Mouse (Mus musculus): ENCODE results near the gene Fbxw4.

Gene Fbxw4

GRCm38 (mm10) chr19:45610823-45611222 is 49.3 kb downstream of the Fbxw4 start:
- DNase-seq = peak; percentile 61

- no peak for DNase-seq
Observed at GRCm38 (mm10) chr19:45608648-45609339, 51.3 kb downstream of the Fbxw4 start.

DNA sequence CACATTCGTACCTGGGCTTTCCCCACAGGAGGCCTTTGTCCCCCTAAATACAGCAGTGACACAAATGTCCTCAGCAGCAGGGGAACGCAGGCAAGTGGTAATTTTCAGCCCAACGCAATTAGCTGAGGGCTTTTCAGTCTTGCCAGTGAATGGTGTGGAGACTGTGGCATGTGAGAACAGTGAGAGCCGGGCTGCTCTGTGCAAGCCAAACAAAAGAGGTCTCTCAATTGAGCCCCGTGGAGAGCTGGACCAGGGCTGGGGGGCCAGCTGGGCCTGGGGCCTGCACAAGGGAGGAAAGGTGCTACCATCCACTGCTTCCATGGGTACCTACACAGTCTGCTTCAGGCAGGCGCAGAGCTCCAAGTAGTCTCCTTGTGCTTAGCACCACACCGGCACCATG is 52.6 kb downstream of the Fbxw4 start:
- no peak for DNase-seq

DNA sequence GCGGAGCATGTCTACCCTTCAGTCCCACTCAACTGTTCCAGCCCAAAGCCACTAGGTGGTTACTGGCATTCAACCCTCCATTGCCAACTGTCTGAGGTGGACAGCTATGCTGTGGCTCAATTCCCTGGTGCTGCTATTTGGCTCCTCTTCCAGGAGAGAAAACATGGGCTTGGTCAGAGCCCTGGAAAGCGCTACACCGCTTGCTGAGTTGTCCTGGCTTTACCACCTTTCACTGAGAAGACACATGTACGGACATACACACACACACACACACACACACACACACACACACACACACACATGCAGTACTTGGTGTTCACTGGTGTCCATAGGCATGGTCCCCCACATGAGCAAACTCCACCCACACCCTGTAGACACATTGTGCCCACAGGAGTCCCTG is 53.4 kb downstream of the Fbxw4 start:
- DNase-seq = peak; percentile 74

DNA sequence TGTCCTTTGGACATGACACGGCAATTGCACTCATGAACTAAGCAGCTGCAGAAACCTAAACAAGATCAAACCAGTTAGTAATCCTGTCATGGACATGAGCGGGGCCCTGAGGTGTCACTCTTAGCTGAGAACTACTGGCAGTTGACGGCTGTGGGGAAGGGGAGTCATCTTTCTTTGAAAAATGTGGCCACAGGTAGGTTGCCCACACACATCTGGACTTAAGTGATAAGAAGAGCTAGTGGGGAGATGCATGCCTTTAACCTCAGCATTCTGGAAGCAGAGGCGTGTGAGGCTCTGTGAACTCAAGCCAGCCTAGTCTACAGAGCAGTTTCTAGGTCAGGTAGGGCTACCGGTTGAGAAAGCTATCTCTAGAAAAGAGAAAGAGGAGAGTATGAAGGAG is 57.5 kb downstream of the Fbxw4 start:
- DNase-seq = no peak

- no peak for DNase-seq
Observed at GRCm38 (mm10) chr19:45597106-45597505, 63.0 kb downstream of the Fbxw4 start.

- no peak for DNase-seq
Observed at GRCm38 (mm10) chr19:45596434-45596833, 63.7 kb downstream of the Fbxw4 start.

- DNase-seq = no peak
Observed at GRCm38 (mm10) chr19:45596019-45596418, 64.1 kb downstream of the Fbxw4 start.

- no peak for DNase-seq
Observed at GRCm38 (mm10) chr19:45595481-45595880, 64.6 kb downstream of the Fbxw4 start.

DNA sequence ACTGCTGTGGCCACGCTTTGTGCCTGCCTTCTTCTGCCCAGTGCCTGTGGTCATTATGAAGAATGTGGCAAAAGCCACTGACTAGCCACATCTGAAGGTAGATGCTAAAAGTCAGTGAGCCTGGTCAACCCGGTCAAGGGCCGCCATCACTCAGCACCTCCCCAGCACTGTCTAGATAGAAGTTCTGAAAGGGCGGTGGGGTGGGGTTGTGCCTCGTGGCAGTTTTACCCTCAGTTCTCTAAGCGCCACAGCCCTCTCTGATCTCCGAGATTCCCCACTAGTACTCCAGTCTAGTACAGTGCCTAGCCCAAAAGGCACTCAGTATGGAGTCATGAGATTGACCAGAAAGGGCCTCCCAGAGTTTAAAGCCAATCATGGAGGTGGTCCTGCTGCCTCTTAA is 66.0 kb downstream of the Fbxw4 start:
- no peak for DNase-seq

DNA sequence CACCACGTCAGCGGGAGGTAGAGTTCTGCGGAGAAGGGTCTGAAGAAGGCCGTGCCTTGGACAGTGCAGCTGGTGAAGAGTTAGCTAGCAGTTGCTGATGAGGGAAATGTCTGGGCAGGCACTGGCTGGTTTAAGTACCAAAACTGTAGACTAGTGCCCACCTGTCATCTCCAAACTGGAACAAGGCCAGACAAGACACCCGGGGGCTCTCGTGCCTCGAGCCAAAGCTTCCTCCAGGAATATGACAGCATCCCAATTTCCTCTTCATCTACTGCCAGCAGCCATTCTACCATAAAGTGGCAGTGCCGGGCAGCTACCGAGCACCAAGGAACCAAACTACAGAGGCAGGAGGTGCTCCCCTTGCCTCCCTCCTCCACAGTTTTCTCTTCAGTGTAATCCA is 67.2 kb downstream of the Fbxw4 start:
- peak; percentile 69 for DNase-seq

DNA sequence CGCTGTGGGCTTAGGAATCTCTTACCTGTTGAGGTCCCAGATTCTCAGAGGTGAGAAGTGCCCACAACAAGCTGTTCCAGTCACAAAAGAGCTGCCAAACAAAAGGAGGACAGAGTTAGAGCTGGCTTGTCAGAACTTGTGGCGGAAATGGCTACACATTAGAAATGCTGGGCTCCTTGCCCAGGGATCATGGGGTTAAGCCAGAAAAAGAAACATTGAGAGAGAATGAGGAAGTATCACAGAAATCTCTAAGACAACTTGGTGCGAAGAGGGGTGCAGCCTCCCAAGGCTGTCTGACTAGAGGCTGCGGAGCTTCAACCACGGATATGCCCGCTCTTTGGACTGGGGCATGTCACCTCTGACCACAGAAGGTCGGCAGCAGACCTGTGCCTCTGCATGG is 68.4 kb downstream of the Fbxw4 start:
- peak; percentile 54 for DNase-seq

DNA sequence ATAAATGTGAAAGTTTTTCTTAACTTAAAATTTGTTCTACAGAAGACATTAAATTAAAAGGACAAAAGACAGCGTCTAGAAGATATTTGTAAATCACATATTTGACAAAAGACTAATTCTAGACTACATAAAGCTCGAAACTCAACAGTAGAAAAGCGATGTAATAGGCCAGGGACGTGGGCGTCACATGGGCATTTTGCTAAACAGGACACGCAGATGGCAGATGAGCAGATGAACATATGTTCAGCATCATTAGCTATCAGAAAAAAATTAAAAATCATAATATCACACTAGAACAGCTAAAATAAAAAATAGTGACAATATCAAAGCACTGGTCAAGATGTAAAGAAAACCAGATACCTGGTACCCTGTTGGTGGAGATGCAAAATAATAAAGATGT is 70.4 kb downstream of the Fbxw4 start:
- DNase-seq = no peak

- no peak for DNase-seq
Observed at GRCm38 (mm10) chr19:45587509-45588292, 72.4 kb downstream of the Fbxw4 start.

DNA sequence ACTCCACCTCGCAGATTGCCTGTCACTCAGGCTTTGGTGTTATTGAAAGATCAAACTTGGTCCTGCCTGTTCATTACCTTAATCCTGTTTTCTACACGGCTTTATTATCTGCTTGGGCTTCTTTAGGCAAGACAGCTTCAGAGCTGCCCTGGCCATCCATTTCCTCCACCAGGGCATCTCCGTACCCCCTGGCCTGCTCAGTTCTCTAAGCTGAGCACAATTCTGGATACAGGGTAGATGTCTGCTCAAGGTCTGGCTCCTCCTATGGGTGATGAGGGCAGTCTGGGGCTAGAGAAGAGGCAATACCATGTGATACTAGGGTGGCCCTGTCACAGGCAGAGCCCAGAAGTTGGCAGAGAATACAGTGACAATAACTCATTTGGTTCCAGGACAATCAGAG is 73.3 kb downstream of the Fbxw4 start:
- DNase-seq = no peak

GRCm38 (mm10) chr19:45584856-45585620 is 75.1 kb downstream of the Fbxw4 start:
- DNase-seq = no peak

- no peak for DNase-seq
Observed at GRCm38 (mm10) chr19:45583136-45583535, 77.0 kb downstream of the Fbxw4 start.

- no peak for DNase-seq
Observed at GRCm38 (mm10) chr19:45582161-45582560, 78.0 kb downstream of the Fbxw4 start.

GRCm38 (mm10) chr19:45581257-45581656 is 78.9 kb downstream of the Fbxw4 start:
- DNase-seq = no peak

GRCm38 (mm10) chr19:45580235-45580634 is 79.9 kb downstream of the Fbxw4 start:
- DNase-seq = no peak

GRCm38 (mm10) chr19:45579416-45579815 is 80.7 kb downstream of the Fbxw4 start:
- no peak for DNase-seq

DNA sequence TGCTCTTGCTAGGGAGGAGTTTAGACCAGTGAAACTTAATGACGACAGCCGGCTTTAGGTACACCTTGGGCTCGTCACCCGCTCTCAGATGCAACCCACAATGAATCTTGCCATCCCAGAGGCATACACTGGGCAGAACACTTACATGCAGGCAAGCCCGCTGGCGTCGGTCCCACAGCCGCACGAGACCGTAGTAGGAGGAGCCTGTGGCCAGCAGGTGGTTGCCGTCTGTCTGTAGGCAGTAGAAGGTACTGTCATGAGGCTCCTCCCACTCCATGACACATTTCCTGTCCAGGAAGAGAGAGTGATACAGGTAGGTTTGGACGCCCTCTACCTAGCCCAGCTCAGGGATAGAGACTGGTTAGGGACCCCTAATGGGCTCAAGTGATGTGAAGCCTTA is 81.1 kb downstream of the Fbxw4 start:
- DNase-seq = no peak

GRCm38 (mm10) chr19:45577141-45577750 is 82.9 kb downstream of the Fbxw4 start:
- DNase-seq = no peak
